Mouse (Mus musculus) liver, adult 2 months (tissue): ENCODE results near the gene Neurog2. TPM values are rescaled to one million over a fixed set of nuclear protein-coding genes. Genes with fewer than 3 reads are reported as not detected.

Experiments used
- DNase-seq: peaks from one replicate; pipeline ENCODE4 v3.0.0-alpha.2; 2011; ENCODE audit warnings: low read depth, low spot score; ENCODE audit errors: extremely low read depth
- H3K27ac ChIP-seq: fragments of 200-500 bp; replicated peaks from 2 replicates; pipeline ENCODE4 v1.5.1; 2012; ENCODE audit warnings: low read depth, mild to moderate bottlenecking, control low read depth, inconsistent platforms, low read length; ENCODE audit not compliant: insufficient read depth
- H3K27me3 ChIP-seq: fragments of 200-500 bp; 2 replicates; pipeline ENCODE4 v1.6.1; 2012; ENCODE audit warnings: mild to moderate bottlenecking, moderate library complexity, low read length, inconsistent platforms; ENCODE audit not compliant: control insufficient read depth, insufficient read depth
- H3K36me3 ChIP-seq: fragments of 200-500 bp; 2 replicates; pipeline ENCODE4 v1.6.1; 2012; ENCODE audit warnings: low read length, inconsistent platforms; ENCODE audit not compliant: control insufficient read depth, insufficient read depth
- H3K4me1 ChIP-seq: fragments of 200-500 bp; 2 replicates; pipeline ENCODE4 v1.6.1; 2011; ENCODE audit warnings: low read length; ENCODE audit not compliant: control insufficient read depth, insufficient read depth
- H3K4me3 ChIP-seq: fragments of 200-500 bp; 2 replicates; pipeline ENCODE4 v1.5.1; 2011; ENCODE audit warnings: low read depth, mild to moderate bottlenecking, control low read depth, low read length, moderate library complexity; ENCODE audit not compliant: insufficient read depth
- H3K79me2 ChIP-seq: fragments of 200-500 bp; 2 replicates; pipeline ENCODE4 v1.6.1; 2012; ENCODE audit warnings: inconsistent platforms, mild to moderate bottlenecking, low read length, moderate library complexity; ENCODE audit not compliant: control insufficient read depth, insufficient read depth
- H3K9ac ChIP-seq: fragments of 200-500 bp; 2 replicates; pipeline ENCODE4 v1.6.1; 2012; ENCODE audit warnings: low read depth, mild to moderate bottlenecking, control low read depth, inconsistent platforms, low read length
- CTCF ChIP-seq: fragments of 200-500 bp; IDR thresholded peaks from 2 replicates; pipeline ENCODE4 v1.5.1; 2011; ENCODE audit warnings: low read depth, low read length, control low read depth
- POLR2A ChIP-seq: fragments of 200-500 bp; IDR thresholded peaks from 2 replicates; pipeline ENCODE4 v1.6.1; 2011; ENCODE audit warnings: low read length, control low read depth; ENCODE audit not compliant: insufficient read depth; ENCODE audit errors: extremely low read depth
- WGBS: fragments of 180-500 bp; shearing (Covaris S2); methylation state at CpG from one replicate; pipeline ENCODE4 v1.1.7; 2018; 5-methylcytosine and 5-hydroxymethylcytosine counted together
- polyA plus RNA-seq: library from polyadenylated mRNA; depleted of rRNA; stranded (reverse); fragments of >200 nt; gene quantifications from 2 replicates; pipeline ENCODE4 v1.2.3, GENCODE M21; 2012
- total RNA-seq: library from RNA; depleted of rRNA; stranded (reverse); fragments of >200 nt; gene quantifications from 2 replicates; pipeline ENCODE4 v1.2.3, GENCODE M21; 2014

The Neurog2 gene
- total and polyA plus RNA-seq, 2 experiments = not detected

DNA sequence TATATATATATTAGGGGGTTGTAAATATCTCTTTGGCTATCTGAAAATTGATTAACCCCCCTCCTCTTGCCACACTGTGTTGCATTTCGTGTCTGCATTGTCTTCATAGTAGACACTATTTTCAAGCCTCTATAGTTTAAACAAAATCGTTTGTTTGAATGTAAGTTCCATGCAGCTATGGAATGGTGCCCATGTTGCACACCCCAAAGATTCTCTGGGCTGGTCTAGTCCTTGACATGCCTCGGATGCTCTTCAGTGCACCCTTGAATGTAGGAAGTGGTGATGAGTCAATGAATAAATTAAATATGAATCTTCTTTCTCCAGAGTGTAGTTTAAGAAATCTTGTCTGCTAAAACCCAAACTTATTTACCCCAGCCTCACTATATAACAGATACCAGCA is 6.4 kb upstream of the Neurog2 start:
- H3K4me3 ChIP-seq = no peak overlapping the region
- H3K4me1 ChIP-seq = no peaks in the 10 kb centered on the region
- no peaks in the 10 kb centered on the region for H3K79me2 ChIP-seq
- 9% methylated on average over 3 of the region's 3 CpGs for WGBS
- H3K27me3 ChIP-seq = peaks cover 21% of the 10 kb centered on the region; the same call in 1 of the 2 replicates
- no peak for DNase-seq
- H3K36me3 ChIP-seq = no peaks in the 10 kb centered on the region
- no peak overlapping the region for H3K27ac ChIP-seq
- no peak overlapping the region for H3K9ac ChIP-seq
- no peak for TF ChIP-seq CTCF
- no peak for TF ChIP-seq POLR2A

- Histone ChIP-seq H3K79me2 (no peaks in the 10 kb centered on the region), H3K9ac (no peak overlapping the region), H3K27ac (no peak overlapping the region), H3K36me3 (no peaks in the 10 kb centered on the region), H3K4me3 (no peak overlapping the region), H3K4me1 (0 out of 2 replicates have a peak, but pooled peaks cover 3% of the 10 kb centered on the region), H3K27me3 (peaks cover 29% of the 10 kb centered on the region; the same call in 1 of the 2 replicates)
- TF ChIP-seq CTCF (no peak), POLR2A (no peak)
- 5% methylated on average over 28 of the region's 28 CpGs for WGBS
- no peak for DNase-seq
These were observed 5.6 kb upstream of the Neurog2 start for GRCm38 (mm10) chr3:127627151-127627955.

DNA sequence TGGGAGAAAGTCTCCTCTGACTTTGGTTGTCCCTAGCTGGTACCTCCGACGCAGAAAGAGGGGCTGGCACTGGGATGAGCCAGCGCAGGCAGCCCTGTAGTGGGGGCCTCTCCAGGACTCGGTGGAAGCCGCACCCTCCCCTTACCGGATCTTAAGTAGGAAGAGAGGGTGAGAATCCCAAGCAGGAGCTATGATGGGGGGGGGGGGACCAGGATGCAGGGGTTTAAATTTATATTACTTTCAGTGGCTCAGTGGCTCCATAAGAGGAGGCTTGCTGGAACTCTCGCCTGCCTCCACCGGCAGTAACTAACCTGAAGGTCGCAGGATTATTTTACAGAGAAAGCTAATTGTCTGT is 5.0 kb upstream of the Neurog2 start:
- TF ChIP-seq CTCF = no peak
- TF ChIP-seq POLR2A = no peak
- DNase-seq = no peak
- Histone ChIP-seq H3K79me2 (no peaks in the 10 kb centered on the region), H3K4me1 (0 out of 2 replicates have a peak, but pooled peaks cover 3% of the 10 kb centered on the region), H3K4me3 (no peak overlapping the region), H3K36me3 (no peaks in the 10 kb centered on the region), H3K27me3 (peaks cover 32% of the 10 kb centered on the region), H3K27ac (no peak overlapping the region), H3K9ac (no peak overlapping the region)
- WGBS = 4% methylated on average over 9 of the region's 9 CpGs

DNA sequence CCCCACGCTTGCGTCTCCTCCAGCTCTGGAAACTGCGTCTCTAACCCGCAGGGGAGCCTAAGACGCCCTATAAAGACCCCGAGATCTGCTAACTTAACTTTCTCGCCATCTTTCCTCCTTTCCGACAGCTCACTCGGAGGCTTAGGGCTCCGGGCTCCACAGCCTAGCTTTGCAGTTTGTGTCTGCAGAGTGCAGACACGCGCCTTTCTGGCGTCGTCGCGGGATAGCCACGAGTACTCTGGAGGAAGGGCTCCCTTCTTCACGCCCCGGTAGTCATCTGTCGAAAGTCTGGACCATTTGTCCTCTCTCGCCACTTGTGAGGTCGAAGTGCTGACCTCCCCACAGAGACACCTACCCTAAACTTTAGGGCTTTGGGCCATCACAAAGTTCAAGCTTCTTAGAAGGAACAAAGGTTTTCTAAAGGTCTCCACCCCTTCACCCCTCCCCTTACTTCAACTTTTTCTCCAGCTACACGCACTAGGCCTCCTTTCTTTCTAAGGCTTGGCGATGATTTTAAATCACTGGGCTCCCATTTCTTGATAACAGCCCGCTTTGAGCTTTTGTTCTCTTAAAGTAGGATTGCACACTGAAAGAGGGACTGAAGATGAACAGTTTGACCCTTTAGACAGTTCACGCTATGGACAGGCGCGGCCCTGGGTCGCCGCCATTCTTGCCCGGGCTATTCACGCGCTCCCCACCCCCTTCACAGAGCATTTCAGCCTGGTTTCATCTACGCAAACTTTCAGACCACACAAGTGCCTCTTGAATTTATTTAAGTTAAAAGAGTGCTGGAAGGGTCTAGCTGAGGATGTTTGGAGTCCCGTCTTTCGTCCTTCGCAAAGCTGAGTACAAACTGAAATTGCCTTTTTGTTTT is 4.4 kb upstream of the Neurog2 start:
- H3K9ac ChIP-seq = no peak overlapping the region
- H3K36me3 ChIP-seq = no peaks in the 10 kb centered on the region
- no peak for DNase-seq
- peaks cover 37% of the 10 kb centered on the region for H3K27me3 ChIP-seq
- TF ChIP-seq CTCF (no peak), POLR2A (no peak)
- H3K4me1 ChIP-seq = peaks cover 7% of the 10 kb centered on the region; the same call in 1 of the 2 replicates
- H3K27ac ChIP-seq = no peak overlapping the region
- no peak overlapping the region for H3K4me3 ChIP-seq
- H3K79me2 ChIP-seq = no peaks in the 10 kb centered on the region
- 7% methylated on average over 37 of the region's 37 CpGs for WGBS

DNA sequence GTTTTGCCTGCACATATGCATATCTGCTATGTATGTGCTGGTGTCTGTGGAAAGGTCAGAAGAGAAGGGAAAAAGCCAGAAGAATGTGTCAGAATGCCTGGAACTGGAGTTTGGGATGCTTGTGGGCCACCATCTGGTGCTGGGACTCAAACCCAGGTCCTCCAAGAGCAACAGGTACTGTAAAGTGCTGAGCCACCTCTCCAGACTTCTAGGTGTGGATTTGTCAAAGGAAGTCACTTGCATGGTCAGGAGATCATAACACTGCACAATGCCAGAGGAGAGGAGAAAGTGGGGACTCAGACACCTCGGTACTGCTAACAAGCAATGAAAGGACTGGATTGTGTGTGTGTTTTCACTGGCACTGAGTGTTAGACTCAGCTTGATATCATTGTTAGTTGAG is 2.7 kb upstream of the Neurog2 start:
- TF ChIP-seq POLR2A = no peak
- Histone ChIP-seq H3K4me3 (no peak overlapping the region), H3K79me2 (no peaks in the 10 kb centered on the region), H3K9ac (no peak overlapping the region), H3K36me3 (no peaks in the 10 kb centered on the region), H3K4me1 (peaks cover 10% of the 10 kb centered on the region; the same call in 1 of the 2 replicates), H3K27me3 (peaks cover 44% of the 10 kb centered on the region), H3K27ac (no peak overlapping the region)
- WGBS = 12% methylated on average over 1 of the region's 1 CpGs
- DNase-seq = no peak
